Mouse (Mus musculus) ES-Bruce4 (cell line): ENCODE results near the gene Srgap1.

Experiments used
- CTCF ChIP-seq: IDR thresholded peaks from one replicate; pipeline ENCODE4 v1.8.1; 2011; ENCODE audit warnings: low read depth, low read length
- EP300 ChIP-seq: IDR thresholded peaks from 2 replicates; pipeline ENCODE4 v1.6.1; 2011; ENCODE audit warnings: low read depth, low read length; ENCODE audit not compliant: insufficient read depth
- POLR2A ChIP-seq: IDR thresholded peaks from one replicate; pipeline ENCODE4 v1.8.1; 2011; ENCODE audit warnings: low read length; ENCODE audit not compliant: insufficient read depth

DNA sequence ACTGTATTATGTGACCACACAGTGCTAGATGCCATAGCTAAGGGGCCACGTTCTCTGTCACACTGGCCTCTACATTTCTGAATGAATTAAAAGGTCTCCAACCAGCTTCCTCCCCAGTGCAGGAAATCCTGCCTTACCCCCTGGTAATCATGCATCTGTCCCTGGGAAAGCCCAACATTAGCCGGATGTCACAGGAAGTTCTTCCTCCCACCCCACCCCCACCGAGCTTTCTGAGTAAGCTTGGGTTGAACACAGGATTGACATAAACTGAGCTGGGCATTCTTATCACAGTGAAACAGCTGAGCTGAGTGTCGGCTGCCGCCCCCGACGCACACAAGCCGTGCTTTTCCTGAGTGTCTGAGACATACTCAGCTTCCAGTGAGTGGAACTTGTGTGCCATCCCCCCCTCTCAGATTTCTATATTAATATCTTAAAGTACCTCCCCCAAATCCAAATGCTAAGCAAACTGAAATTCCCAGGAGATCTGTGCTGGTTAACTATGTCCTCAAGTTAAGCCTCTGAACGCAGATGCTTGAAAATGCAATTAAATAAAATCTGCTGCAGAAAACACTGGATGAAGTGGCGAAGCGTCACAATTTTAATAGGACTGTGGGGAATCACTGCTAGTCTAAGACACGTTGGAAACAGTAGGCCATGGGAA is 38.3 kb downstream of the Srgap1 start:
- no peak for TF ChIP-seq POLR2A
- no peak for TF ChIP-seq CTCF
- TF ChIP-seq EP300: no peak
